Mouse (Mus musculus): ENCODE results near the gene Krt34.

- TF ChIP-seq CTCF (IDR thresholded peaks at IDR 0.05; ENCODE audit: borderline replicate concordance, extremely low read depth, insufficient read depth, insufficient read length) = no peak
- TF ChIP-seq POLR2A (IDR thresholded peaks at IDR 0.05; ENCODE audit: borderline replicate concordance, extremely low read depth, insufficient read depth, insufficient read length, poor library complexity, severe bottlenecking) = no peak
Measured at GRCm38 (mm10) chr11:99993620-99994383, 47.6 kb downstream of the Krt34 start, which contains the start of gene Krtap17-1.

Data from brain, embryonic 14.5 days (tissue).